Mouse (Mus musculus) urinary bladder, adult 18-20 months (tissue): ENCODE measurements at regions not wholly inside any gene's neighbourhood (a gene's known extent, or its start where the extent isn't known, plus 50 kb on each side); places are given as distances from the start of the nearest gene placed in this dataset.

Experiments used
- DNase-seq, 2 experiments: peaks; one replicate each; pipeline ENCODE4 v3.0.0; 2022; ENCODE audit warnings: low spot score in 2 of 2, mixed read lengths in 2 of 2

GRCm38 (mm10) chr4:150725443-150726135, 73.6 kb upstream of the Slc45a1 start:
- DNase-seq: no peak

DNA sequence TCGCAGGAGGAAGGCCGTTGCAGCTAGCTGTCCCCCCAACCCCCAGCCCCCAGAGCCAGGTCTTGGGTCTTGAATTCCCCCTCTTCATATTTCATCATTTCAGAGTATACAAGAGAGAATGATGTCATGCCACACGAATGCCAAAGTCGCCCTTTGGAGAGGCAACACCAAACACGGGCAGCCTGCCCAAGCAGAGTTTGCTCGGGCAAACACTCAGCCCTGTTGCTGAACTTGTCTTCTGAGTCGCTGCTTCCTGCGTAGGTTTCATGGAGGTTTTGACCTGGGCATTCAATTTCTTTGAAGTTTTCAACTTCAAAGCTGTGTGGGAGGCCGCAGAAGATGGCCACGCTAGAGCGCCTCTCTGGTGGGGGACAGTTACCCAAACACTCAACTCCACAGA, 72.8 kb upstream of the Slc45a1 start:
- DNase-seq: peak; percentile 46 to 59

- no peak for DNase-seq
These were observed 69.8 kb upstream of the Slc45a1 start for GRCm38 (mm10) chr4:150721619-150722283.

DNA sequence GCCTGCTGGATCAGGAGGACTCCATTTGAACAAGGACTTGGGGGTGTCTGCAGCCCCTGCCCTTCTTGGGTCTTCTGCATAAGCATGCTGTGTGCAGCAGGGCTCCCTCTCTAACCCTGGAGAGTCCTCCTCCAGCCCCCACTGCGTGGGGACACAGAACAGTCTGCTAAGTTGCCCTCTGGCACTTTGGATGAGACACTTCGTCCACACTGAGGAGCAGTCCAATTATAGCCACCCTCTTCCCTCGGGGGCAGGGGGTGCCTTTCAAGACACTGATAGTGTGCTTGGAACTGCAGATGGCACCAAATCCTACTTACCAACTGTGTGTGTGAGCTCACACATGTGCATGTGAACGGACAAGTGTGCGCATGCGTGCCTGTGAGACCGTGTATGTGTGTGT, 65.9 kb upstream of the Slc45a1 start:
- no peak for DNase-seq

GRCm38 (mm10) chr4:150715051-150715450, 63.1 kb upstream of the Slc45a1 start:
- no peak for DNase-seq

DNA sequence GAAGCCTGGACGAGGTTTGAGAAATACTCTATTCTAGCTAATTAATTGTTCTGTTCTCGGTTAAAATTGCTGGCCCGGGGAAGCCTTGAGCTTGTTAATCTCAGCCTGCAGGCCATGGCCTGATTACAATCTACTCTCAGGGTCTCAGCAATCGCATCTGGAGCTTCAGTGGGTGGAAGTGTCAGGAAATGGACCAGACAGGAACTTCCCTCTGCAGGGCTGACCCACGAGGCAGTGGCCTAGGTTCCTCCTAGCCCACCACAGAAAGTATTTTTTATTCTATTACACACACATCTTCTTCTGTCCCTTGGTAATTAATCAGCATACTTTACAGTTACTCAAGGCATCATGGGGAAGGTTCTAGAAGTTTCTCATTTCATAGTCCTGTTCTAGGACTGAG, 61.3 kb upstream of the Slc45a1 start:
- DNase-seq: no peak

GRCm38 (mm10) chr4:150712856-150713255, 60.9 kb upstream of the Slc45a1 start:
- DNase-seq: no peak

- no peak for DNase-seq
These were observed 59.7 kb upstream of the Slc45a1 start for GRCm38 (mm10) chr4:150711646-150712045.

GRCm38 (mm10) chr4:150709391-150710130, 57.6 kb upstream of the Slc45a1 start:
- no peak for DNase-seq

DNA sequence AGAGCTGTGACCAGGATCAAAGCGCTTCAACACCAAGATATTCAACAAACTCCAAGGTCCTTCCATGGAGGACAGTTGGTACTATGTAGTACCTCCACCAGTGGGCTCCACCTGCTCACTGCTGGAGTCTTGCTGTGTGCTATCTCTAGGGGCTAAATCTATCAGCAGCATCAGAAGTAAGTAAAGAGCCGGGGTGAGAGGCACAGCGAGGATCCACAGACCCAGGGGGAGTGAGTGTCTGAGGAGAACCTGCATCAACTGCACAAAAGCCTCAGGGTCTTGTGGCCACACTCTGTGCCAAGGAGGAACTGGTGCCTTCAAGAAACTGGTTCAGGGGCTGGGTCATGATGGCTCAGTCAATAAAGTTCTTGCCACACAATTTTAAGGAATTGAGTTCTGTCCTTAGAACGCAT, 56.6 kb upstream of the Slc45a1 start:
- no peak for DNase-seq

GRCm38 (mm10) chr4:150707725-150708571, 56.0 kb upstream of the Slc45a1 start:
- DNase-seq: peak; percentile 45 to 47

- peak in 1 of 2 experiments; percentile 72 for DNase-seq
These were observed 55.1 kb upstream of the Slc45a1 start for GRCm38 (mm10) chr4:150706793-150707724.

- DNase-seq: no peak
These were observed 54.3 kb upstream of the Slc45a1 start for GRCm38 (mm10) chr4:150706291-150706690.

- no peak for DNase-seq
These were observed 51.3 kb upstream of the Slc45a1 start for GRCm38 (mm10) chr4:150703266-150703665.
